Mouse (Mus musculus) neutrophil, adult 5-6 weeks (primary cell): ENCODE results near the gene Tmem135. TPM values are rescaled to one million over a fixed set of nuclear protein-coding genes. Genes with fewer than 3 reads are reported as not detected.

ENCODE experiments used
- ATAC-seq: fragments of 151-379, 151-347 bp; 2 replicates; pipeline ENCODE4 v1.8.0; 2017; ENCODE audit warnings: mild to moderate bottlenecking, moderate TSS enrichment; ENCODE audit not compliant: insufficient number of reproducible peaks, poor library complexity, low FRiP score, severe bottlenecking; ENCODE audit errors: extremely low read depth
- total RNA-seq: library from RNA; stranded (forward); fragments of 200-1000 nt; gene quantifications from 2 replicates; pipeline ENCODE4 v1.2.3, GENCODE M21; 2017

Gene Tmem135
- total RNA-seq, 1 experiment from 2014 or later = 23.5 TPM

GRCm38 (mm10) chr7:89421294-89421693, 17.3 kb upstream of the Tmem135 start:
- ATAC-seq = no peak

GRCm38 (mm10) chr7:89418917-89419679, 15.1 kb upstream of the Tmem135 start:
- ATAC-seq = no peak

GRCm38 (mm10) chr7:89418127-89418653, 14.2 kb upstream of the Tmem135 start:
- no peak for ATAC-seq

- no peak for ATAC-seq
Measured at GRCm38 (mm10) chr7:89417707-89418106, 13.7 kb upstream of the Tmem135 start.

GRCm38 (mm10) chr7:89416027-89416426, 12.0 kb upstream of the Tmem135 start:
- ATAC-seq = no peak

- no peak for ATAC-seq
Measured at GRCm38 (mm10) chr7:89412094-89412493, 8.1 kb upstream of the Tmem135 start.

GRCm38 (mm10) chr7:89411346-89411745, 7.3 kb upstream of the Tmem135 start:
- ATAC-seq = no peak

- no peak for ATAC-seq
Measured at GRCm38 (mm10) chr7:89410294-89410693, 6.3 kb upstream of the Tmem135 start.

- ATAC-seq = no peak
Measured at GRCm38 (mm10) chr7:89407006-89407940, 3.3 kb upstream of the Tmem135 start.

GRCm38 (mm10) chr7:89406011-89406410, 2.0 kb upstream of the Tmem135 start:
- no peak for ATAC-seq

- no peak for ATAC-seq
Measured at GRCm38 (mm10) chr7:89404734-89405440, 865 bp upstream of the Tmem135 start.

GRCm38 (mm10) chr7:89403053-89403972, 709 bp downstream of the Tmem135 start:
- ATAC-seq = peak; percentile 7

- ATAC-seq = no peak
Measured at GRCm38 (mm10) chr7:89401936-89402335, 2.1 kb downstream of the Tmem135 start.

GRCm38 (mm10) chr7:89401136-89401858, 2.7 kb downstream of the Tmem135 start:
- no peak for ATAC-seq

GRCm38 (mm10) chr7:89400721-89401120, 3.3 kb downstream of the Tmem135 start:
- no peak for ATAC-seq

- no peak for ATAC-seq
Measured at GRCm38 (mm10) chr7:89397837-89398534, 6.0 kb downstream of the Tmem135 start.

- no peak for ATAC-seq
Measured at GRCm38 (mm10) chr7:89396386-89396785, 7.6 kb downstream of the Tmem135 start.
